Mouse (Mus musculus) hindbrain, embryonic 13.5 days (tissue): ENCODE measurements around the gene Actg1. TPM values are rescaled to one million over a fixed set of nuclear protein-coding genes. Genes with fewer than 3 reads are reported as not detected.
A peak's percentile ranks its signal among the peaks of the same experiment; 100 is the strongest.

ENCODE experiments used
- ATAC-seq: fragments of 200-750 bp; cut with Nextera tagmentation; 2 replicates; pipeline ENCODE4 v1.8.0; 2017; ENCODE audit warnings: moderate TSS enrichment; ENCODE audit not compliant: low FRiP score
- H3K27ac ChIP-seq: fragments of 300-500 bp; sonication (generic); 2 replicates; pipeline ENCODE4 v1.5.1; 2015; ENCODE audit warnings: inconsistent platforms, mild to moderate bottlenecking, moderate library complexity
- H3K27me3 ChIP-seq: fragments of 300-500 bp; sonication (generic); 2 replicates; pipeline ENCODE4 v1.6.1; 2015; ENCODE audit warnings: mild to moderate bottlenecking, inconsistent platforms
- H3K36me3 ChIP-seq: fragments of 300-500 bp; sonication (generic); 2 replicates; pipeline ENCODE4 v1.6.1; 2015; ENCODE audit warnings: mild to moderate bottlenecking, inconsistent platforms
- H3K4me1 ChIP-seq: fragments of 300-500 bp; sonication (generic); replicated peaks from 2 replicates; pipeline ENCODE4 v1.6.1; 2015; ENCODE audit warnings: inconsistent platforms
- H3K4me2 ChIP-seq: fragments of 300-500 bp; sonication (generic); 2 replicates; pipeline ENCODE4 v1.6.1; 2015; ENCODE audit warnings: inconsistent platforms, mild to moderate bottlenecking, moderate library complexity
- H3K4me3 ChIP-seq: fragments of 300-500 bp; sonication (generic); 2 replicates; pipeline ENCODE4 v1.5.1; 2015; ENCODE audit warnings: mild to moderate bottlenecking, inconsistent platforms
- H3K9ac ChIP-seq: fragments of 300-500 bp; sonication (generic); 2 replicates; pipeline ENCODE4 v1.6.1; 2015; ENCODE audit warnings: mild to moderate bottlenecking, inconsistent platforms
- H3K9me3 ChIP-seq: fragments of 300-500 bp; sonication (generic); 2 replicates; pipeline ENCODE4 v1.6.1; 2016; ENCODE audit warnings: inconsistent platforms
- WGBS: fragments of 180-500 bp; shearing (Covaris S2); methylation state at CpG from one replicate; pipeline ENCODE4 v1.1.7; 2015; 5-methylcytosine and 5-hydroxymethylcytosine counted together
- microRNA-seq: library from miRNA; unstranded; fragments of <30 nt; microRNA quantifications from one replicate; pipeline ENCODE4, GENCODE M21; 2016
- polyA plus RNA-seq: library from polyadenylated mRNA; unstranded; fragments of >200 nt; fragmentation: Nextera tagmentation; extraction: Ambion mirVana; gene quantifications from 2 replicates; pipeline ENCODE4 v1.2.1, GENCODE M21; 2015

The Actg1 gene
- polyA plus RNA-seq, 1 experiment from 2014 or later, result 4,110 TPM

DNA sequence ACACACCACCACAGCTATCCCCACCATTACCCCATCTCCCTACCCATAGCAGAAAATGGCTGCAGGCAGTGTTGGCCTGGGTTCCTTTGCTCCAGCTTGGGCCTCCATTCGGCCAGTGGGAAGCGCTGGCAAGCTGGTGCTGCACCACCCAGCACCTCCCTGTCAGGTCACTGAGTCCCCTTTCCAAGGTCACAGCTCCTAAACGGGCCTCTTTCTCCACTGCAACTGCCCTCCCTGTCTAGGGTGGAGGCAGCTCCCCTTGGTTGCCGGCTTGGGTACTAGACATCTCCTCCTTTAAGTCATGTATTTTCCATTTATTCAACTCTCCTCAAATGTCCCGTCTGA is 44.0 kb downstream of the Actg1 start:
- WGBS, result 35% methylated on average over 5 of the region's 5 CpGs
- peak overlapping the region; percentile 47; the same call in 1 of the 2 replicates for H3K4me3 ChIP-seq
- no peaks in the 10 kb centered on the region for H3K36me3 ChIP-seq
- peak overlapping the region; percentile 72 for H3K4me2 ChIP-seq
- ATAC-seq, result no peak
- peak overlapping the region; percentile 95 for H3K27ac ChIP-seq
- peaks cover 24% of the 10 kb centered on the region for H3K27me3 ChIP-seq
- peak overlapping the region; percentile 78; the same call in 1 of the 2 replicates for H3K9ac ChIP-seq
- H3K4me1 ChIP-seq, result peaks cover 57% of the 10 kb centered on the region
- no peaks in the 10 kb centered on the region for H3K9me3 ChIP-seq

DNA sequence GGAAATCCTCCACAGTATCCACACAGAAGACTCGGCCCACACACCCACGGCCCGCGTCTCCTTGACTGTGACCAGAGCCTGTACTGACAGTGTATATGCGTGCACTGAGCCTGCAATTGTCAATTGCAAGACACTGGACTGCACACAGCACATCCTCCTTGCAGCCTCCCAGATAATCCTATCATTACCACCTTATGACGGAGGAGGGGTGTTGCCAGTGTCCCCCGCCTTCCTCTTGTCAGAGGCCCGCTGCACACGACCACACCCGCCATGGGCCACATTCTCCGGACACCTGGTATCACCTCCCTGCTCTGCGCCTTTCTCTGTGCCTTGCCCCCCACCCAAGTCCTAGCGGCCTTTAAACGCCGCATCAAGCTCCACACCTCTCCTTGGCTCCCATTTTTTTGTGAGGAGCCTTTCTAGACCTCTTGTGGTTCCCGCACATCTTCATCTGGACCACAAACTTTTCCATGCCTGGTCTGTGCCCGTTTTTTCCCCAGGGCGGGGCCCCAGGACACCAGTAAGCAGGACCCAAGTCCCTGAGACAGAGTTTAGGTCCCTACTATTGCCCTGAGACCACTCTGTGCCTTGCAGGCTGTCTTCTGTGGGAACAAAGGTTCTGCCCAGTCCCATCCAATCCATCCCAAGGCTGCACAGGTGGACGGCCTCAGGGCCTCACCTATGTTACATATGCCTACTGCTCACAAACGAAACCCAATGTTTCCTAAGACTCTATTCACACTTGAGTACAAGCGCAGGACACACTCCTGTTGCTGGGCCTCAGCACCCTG is 44.6 kb downstream of the Actg1 start:
- Histone ChIP-seq H3K4me3 (no peak overlapping the region), H3K27ac (peak overlapping the region; percentile 95), H3K36me3 (no peaks in the 10 kb centered on the region), H3K4me1 (peaks cover 56% of the 10 kb centered on the region), H3K27me3 (peaks cover 25% of the 10 kb centered on the region), H3K9ac (0 out of 2 replicates have a peak overlapping the region, but pooled peaks have one; percentile 78), H3K9me3 (no peaks in the 10 kb centered on the region), H3K4me2 (peak overlapping the region; percentile 72; the same call in 1 of the 2 replicates)
- ATAC-seq, result no peak
- WGBS, result 90% methylated on average over 21 of the region's 21 CpGs

DNA sequence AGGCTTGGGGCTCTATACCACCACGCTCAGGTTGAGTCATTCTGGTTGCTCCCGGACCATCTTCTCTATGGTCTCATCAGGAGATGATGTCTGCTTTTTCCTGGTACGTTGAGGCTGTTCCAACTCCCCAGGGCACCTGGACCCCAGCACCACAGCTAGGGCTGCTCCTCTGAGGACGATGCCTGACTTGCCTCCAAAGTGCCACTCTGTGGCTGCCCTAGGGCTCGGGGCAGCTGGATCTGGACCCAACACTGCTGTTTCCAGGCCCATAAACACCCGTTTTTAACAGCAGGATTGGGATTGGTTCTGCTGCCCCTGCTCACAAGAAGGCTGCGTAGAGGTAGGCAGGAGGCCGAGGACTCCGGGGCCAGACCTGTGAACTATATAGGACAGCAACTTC is 45.2 kb downstream of the Actg1 start:
- no peak for ATAC-seq
- WGBS, result 87% methylated on average over 9 of the region's 9 CpGs

DNA sequence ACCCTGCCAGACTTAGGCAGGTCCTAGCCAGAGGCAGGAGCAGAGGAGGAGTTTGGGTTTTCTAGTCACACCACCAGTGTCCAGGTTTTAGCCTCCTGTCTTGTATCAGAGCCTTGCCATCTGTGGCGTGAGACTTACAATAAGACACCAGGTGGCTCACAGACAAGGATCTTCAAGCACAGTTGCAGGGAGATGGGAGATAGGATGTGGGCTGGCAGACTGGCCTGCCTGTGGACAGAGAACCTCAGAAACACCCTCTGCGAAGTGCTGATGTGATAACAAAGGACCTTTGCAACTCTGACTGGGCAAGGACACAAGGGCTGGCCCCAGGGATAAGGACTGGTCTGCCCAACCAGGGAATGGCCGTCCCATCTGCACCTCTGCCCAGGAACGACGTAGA is 48.9 kb downstream of the Actg1 start:
- Histone ChIP-seq H3K4me1 (peaks cover 55% of the 10 kb centered on the region), H3K4me2 (no peak overlapping the region), H3K27ac (no peak overlapping the region), H3K9me3 (no peaks in the 10 kb centered on the region), H3K4me3 (no peak overlapping the region), H3K9ac (no peak overlapping the region), H3K27me3 (peaks cover 25% of the 10 kb centered on the region), H3K36me3 (no peaks in the 10 kb centered on the region)
- WGBS, result 53% methylated on average over 5 of the region's 5 CpGs
- ATAC-seq, result no peak

More for the DNA sequence above, 45.2 kb downstream of the Actg1 start:
- Histone ChIP-seq H3K4me2 (no peak overlapping the region), H3K4me1 (peaks cover 50% of the 10 kb centered on the region), H3K27me3 (peaks cover 25% of the 10 kb centered on the region), H3K9ac (no peak overlapping the region), H3K4me3 (no peak overlapping the region), H3K9me3 (no peaks in the 10 kb centered on the region), H3K36me3 (no peaks in the 10 kb centered on the region), H3K27ac (0 out of 2 replicates have a peak overlapping the region, but pooled peaks have one; percentile 0)

DNA sequence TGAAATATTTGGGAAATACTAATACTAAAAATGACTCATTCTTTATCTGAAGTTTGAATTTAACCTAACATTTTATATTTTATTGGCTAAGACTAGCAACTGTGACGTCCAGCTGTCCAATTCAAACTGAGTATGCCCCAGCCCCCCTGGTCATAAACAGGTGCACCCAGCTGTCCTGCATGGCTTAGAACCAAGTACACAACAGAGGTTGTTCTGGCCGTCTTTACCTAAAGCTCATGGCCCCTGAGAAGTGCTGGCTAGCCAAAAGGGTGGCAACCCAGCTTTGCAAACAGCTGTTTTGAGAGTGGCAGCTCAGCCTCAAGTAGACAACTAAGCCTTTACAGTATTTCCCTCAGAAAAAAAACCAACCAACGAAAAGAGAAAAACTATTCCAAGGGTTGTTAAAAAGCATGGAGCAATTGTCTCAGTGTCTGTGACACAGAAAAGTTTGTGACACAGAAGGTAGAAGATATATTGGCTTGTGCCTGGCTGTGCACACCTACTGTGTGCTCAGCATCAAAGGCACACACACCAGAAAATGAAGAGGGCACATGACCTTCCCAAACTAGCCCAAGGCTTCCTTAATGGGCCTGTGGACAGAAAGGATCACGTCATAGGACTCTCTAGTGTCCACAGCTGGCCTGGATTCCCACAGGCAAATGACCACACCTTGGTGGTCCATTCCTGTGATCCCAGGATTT is 49.8 kb downstream of the Actg1 start:
- ATAC-seq, result no peak
- H3K4me3 ChIP-seq, result no peak overlapping the region
- peaks cover 17% of the 10 kb centered on the region; the same call in 1 of the 2 replicates for H3K27me3 ChIP-seq
- H3K27ac ChIP-seq, result no peak overlapping the region
- H3K9me3 ChIP-seq, result no peaks in the 10 kb centered on the region
- 88% methylated on average over 4 of the region's 4 CpGs for WGBS
- no peak overlapping the region for H3K4me2 ChIP-seq
- H3K4me1 ChIP-seq, result peaks cover 55% of the 10 kb centered on the region
- H3K9ac ChIP-seq, result no peak overlapping the region
- no peaks in the 10 kb centered on the region for H3K36me3 ChIP-seq

DNA sequence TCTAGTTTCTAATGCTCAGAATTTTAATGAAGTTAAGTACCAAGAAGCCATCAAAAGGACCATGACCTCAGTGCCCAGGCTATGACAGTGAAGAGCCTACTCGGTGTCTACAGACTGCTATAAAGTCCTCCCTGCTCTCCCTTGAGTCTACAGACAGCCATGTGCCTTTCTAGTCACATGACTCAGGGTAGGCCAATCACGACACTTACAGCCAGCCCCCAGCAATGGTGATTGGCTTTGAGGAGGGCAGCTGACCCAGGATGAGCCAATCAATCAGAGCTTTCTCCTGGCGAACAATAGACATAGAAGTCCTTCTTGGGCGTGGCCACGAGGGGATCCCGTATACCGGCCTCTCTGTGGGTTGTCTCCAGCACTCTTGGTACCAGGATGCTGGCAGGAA is 50.6 kb downstream of the Actg1 start:
- H3K9ac ChIP-seq, result no peak overlapping the region
- H3K36me3 ChIP-seq, result peaks cover 5% of the 10 kb centered on the region
- no peak for ATAC-seq
- H3K4me3 ChIP-seq, result no peak overlapping the region
- H3K4me2 ChIP-seq, result no peak overlapping the region
- peaks cover 13% of the 10 kb centered on the region; the same call in 1 of the 2 replicates for H3K27me3 ChIP-seq
- no peak overlapping the region for H3K27ac ChIP-seq
- WGBS, result 59% methylated on average over 7 of the region's 7 CpGs
- H3K4me1 ChIP-seq, result peaks cover 55% of the 10 kb centered on the region
- H3K9me3 ChIP-seq, result no peaks in the 10 kb centered on the region

DNA sequence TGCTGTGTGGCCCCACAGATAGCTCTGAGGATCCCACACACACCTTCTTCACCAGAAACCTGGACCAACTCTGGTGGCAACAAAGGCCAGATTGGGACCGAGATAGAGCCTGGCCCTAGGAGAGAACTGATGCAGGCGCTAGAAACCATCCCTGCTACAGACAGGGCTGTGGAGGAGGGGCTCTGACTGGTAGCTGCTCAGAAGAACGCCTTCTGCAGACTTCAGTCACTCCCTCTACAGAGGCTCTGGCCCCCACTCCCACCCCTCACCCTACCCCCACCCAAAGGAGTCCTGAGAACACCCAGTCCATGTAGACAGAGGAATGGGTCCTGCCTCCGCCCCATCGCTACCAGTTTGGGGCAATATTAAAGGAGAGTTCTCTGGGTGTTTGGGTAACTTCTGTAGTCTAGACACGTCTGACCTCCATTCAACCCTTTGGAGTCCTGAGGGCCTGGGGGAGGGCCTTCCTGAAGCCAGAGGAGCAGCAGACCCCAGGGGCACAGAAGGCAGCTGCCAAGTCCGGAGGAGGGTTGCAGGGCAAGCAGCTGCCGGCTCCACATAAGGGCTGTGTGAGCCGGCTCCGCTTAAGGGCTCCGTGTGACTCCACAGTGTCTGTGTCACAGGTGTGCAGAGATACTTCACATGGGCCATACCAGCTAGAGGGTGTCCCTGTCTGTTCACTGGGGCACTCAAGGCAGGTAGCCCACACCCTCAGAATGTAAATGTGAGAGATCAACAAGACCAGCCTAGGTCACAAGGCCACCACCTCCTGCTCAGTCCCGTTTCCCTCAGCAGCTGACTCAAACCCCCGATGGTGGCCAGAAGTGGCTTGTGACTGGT is 51.8 kb downstream of the Actg1 start:
- Histone ChIP-seq H3K9me3 (no peaks in the 10 kb centered on the region), H3K36me3 (peaks cover 6% of the 10 kb centered on the region), H3K4me2 (0 out of 2 replicates have a peak overlapping the region, but pooled peaks have one; percentile 0), H3K4me3 (no peak overlapping the region), H3K4me1 (peaks cover 60% of the 10 kb centered on the region), H3K27me3 (0 out of 2 replicates have a peak, but pooled peaks cover 5% of the 10 kb centered on the region), H3K27ac (0 out of 2 replicates have a peak overlapping the region, but pooled peaks have one; percentile 30), H3K9ac (0 out of 2 replicates have a peak overlapping the region, but pooled peaks have one; percentile 19)
- peak; percentile 17; the same call in 1 of the 2 replicates for ATAC-seq
- WGBS, result 28% methylated on average over 13 of the region's 13 CpGs

Small RNA genes lying within 50 kb of the gene (microRNA-seq; reads per million reads assigned to microRNA genes)
- gene Gm23419, result not detected
- 0.93 reads per million for gene Mir6935

Other genes starting within 250 kb of the Actg1 start
- gene Tepsin, start 249.8 kb downstream of the Actg1 start, polyA plus RNA-seq, result 19.3 and 19.8 TPM in 2 replicates
- 52.7 and 57.0 TPM in 2 replicates for gene Ndufaf8, start 249.6 kb downstream of the Actg1 start, polyA plus RNA-seq
- 110 and 115 TPM in 2 replicates for gene Slc38a10, start 197.2 kb downstream of the Actg1 start, polyA plus RNA-seq
- gene Bahcc1, start 115.6 kb downstream of the Actg1 start, polyA plus RNA-seq, result 13.6 and 17.0 TPM in 2 replicates
- gene Fscn2, start 13.0 kb upstream of the Actg1 start, polyA plus RNA-seq, result 1.6 and 2.6 TPM in 2 replicates
- 74.6 and 82.4 TPM in 2 replicates for gene Faap100, start 30.2 kb upstream of the Actg1 start, polyA plus RNA-seq
- 32.5 and 33.8 TPM in 2 replicates for gene Nploc4, start 89.2 kb upstream of the Actg1 start, polyA plus RNA-seq
- gene Tspan10, start 94.1 kb upstream of the Actg1 start, polyA plus RNA-seq, result not detected in 2 replicates
- 0.36 and 0.44 TPM in 2 replicates for gene Pde6g, start 105.0 kb upstream of the Actg1 start, polyA plus RNA-seq
- 10.5 and 10.6 TPM in 2 replicates for gene Oxld1, start 109.5 kb upstream of the Actg1 start, polyA plus RNA-seq
- 26.3 and 27.3 TPM in 2 replicates for gene Ccdc137, start 109.6 kb upstream of the Actg1 start, polyA plus RNA-seq
- 58.9 and 63.2 TPM in 2 replicates for gene Arl16, start 119.1 kb upstream of the Actg1 start, polyA plus RNA-seq
- gene Mrpl12, start 136.1 kb upstream of the Actg1 start, polyA plus RNA-seq, result 108 TPM in 2 replicates
- 32.0 and 32.8 TPM in 2 replicates for gene Slc25a10, start 143.3 kb upstream of the Actg1 start, polyA plus RNA-seq
- 0.19 and 0.30 TPM in 2 replicates for gene Gcgr, start 182.2 kb upstream of the Actg1 start, polyA plus RNA-seq
- 234 and 241 TPM in 2 replicates for gene Mcrip1, start 201.2 kb upstream of the Actg1 start, polyA plus RNA-seq
- not detected in 2 replicates for gene Ppp1r27, start 202.6 kb upstream of the Actg1 start, polyA plus RNA-seq
- 289 and 294 TPM in 2 replicates for gene P4hb, start 224.7 kb upstream of the Actg1 start, polyA plus RNA-seq
- 471 and 481 TPM in 2 replicates for gene Arhgdia, start 233.1 kb upstream of the Actg1 start, polyA plus RNA-seq
- gene Alyref, start 249.8 kb upstream of the Actg1 start, polyA plus RNA-seq, result 267 and 290 TPM in 2 replicates
- gene Anapc11, start 249.9 kb upstream of the Actg1 start, polyA plus RNA-seq, result 179 and 192 TPM in 2 replicates